Mouse (Mus musculus) ZHBTc4 (cell line): ENCODE data around the gene Nhlrc4.

Experiments
- DNase-seq: peaks from one replicate; pipeline ENCODE4 v3.0.0-alpha.2; 2011; ENCODE audit warnings: low read depth, low spot score

The Nhlrc4 gene

DNA sequence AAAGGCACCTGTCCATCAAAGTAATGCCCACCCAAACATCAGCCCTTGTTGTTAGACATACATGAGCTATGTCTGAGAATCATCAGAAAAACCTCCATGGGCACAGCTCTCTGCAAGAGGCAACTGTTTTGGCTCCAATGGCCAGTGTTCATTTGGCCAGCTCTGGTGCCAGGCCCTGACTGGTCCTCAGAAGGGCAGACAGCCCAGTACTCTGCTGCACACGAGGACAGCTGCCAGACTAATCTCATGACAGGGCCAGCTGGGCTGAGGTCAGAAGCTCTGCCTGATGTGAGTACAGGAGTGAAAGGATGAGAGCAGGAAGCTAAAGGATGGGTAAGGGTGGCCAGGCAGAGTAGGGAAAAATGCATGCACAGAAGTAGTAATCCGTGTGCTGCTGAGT is 19.4 kb downstream of the Nhlrc4 start:
- DNase-seq, result no peak

DNA sequence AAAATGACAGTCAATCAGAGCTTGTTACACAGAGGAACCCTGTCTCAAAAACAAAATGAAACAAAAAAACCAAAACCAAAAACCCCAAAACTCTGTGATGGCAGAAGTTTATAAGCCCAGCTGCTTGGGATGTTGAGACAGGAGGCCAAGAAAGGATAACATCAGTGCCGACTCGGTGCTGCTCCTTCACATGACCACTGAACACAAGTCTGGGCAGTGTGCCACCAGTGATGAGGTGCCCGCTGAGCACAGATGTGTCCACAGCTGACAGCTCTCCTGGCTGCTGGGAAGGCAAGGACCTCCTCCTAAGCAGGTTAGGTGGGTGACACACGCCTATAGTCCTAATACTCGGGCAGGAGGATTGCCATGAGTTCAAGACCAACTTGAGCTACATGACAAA is 22.6 kb downstream of the Nhlrc4 start:
- DNase-seq, result no peak

DNA sequence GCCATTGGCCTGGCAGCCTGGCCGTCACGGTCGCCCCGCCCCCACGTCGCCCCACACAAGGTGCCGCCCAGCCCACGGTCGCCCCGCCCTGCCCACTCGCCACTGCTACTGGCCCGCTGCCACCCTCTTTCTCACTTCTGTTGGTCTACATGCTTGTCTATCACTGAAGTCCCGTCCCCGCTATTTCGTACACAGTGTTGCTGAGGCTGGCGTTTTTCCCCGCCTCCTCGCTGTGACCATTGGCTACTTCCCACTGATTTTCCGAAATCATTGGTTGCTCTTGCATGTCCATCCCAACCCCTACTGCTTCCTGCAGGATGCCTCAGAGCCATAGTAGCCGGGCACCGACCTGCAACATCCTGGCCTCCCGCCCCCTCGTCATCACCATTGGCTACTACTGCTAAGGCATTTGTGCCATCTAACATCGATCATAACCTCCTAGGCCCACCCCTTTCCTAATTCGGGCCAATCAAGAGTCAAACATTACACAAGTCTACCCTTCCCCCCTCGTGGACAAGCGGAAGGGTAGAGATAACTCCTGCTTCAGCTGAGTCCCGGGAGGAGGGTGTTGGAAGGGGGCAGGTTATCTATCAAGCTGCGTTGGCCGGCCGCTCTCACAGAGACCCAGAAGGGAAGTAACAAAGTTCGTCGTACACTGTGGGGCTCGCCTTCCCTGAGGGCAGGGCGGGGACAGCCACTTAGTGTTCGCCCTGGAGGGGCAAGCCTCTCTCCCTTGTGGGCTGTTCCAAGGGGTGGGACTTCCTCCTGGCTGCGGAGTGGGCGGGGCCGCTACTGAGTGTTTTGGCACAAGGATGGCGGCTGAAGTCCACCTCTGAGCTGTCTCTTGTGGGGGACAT is 24.7 kb downstream of the Nhlrc4 start:
- DNase-seq, result peak; percentile 100

- DNase-seq, result peak; percentile 71
Measured at GRCm38 (mm10) chr17:25919144-25919785, 25.5 kb downstream of the Nhlrc4 start, which contains the start of gene Rab40c. Rab40c (minus strand) TSS chr17:25919727.

GRCm38 (mm10) chr17:25918037-25918750 is 26.6 kb downstream of the Nhlrc4 start:
- no peak for DNase-seq

GRCm38 (mm10) chr17:25916931-25917647 is 27.7 kb downstream of the Nhlrc4 start:
- DNase-seq, result no peak

DNA sequence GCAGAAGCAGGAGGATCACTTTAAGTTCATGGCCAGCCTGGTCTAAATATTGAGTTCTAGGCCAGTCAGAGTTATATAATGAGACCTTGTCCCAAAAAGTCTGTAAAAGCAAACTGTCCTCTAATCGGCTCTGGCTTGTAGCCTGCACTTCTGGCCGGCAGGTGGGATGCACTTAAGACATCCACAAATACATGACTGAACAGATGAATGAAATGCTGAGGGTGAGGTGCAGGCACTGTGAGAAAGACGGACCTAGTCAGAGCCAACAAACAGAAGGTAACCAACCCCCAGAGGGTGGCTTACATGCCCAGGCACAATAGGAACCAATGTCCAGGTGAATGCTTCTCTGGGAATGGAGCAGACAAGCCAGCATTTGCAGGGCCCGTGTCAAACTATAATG is 30.5 kb downstream of the Nhlrc4 start:
- DNase-seq, result no peak

DNA sequence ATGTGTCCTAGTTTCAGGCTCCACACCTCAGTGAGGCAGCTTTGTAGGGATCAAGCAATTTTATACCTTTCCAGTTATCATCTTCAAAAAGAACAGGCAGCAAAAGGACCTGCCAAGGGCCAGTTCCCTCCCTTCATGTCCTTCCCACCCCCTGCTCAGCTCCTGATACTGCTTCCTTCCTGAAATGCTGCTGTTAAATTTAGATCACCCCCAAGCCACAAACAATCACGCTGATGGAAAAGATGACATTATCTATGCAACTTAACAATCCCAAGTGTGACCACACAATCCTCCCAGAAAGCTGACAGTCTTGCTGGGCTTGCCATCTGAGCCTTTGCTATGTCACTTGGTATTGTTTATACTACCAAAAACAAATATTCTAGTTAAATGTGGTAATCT is 30.9 kb downstream of the Nhlrc4 start:
- no peak for DNase-seq

DNA sequence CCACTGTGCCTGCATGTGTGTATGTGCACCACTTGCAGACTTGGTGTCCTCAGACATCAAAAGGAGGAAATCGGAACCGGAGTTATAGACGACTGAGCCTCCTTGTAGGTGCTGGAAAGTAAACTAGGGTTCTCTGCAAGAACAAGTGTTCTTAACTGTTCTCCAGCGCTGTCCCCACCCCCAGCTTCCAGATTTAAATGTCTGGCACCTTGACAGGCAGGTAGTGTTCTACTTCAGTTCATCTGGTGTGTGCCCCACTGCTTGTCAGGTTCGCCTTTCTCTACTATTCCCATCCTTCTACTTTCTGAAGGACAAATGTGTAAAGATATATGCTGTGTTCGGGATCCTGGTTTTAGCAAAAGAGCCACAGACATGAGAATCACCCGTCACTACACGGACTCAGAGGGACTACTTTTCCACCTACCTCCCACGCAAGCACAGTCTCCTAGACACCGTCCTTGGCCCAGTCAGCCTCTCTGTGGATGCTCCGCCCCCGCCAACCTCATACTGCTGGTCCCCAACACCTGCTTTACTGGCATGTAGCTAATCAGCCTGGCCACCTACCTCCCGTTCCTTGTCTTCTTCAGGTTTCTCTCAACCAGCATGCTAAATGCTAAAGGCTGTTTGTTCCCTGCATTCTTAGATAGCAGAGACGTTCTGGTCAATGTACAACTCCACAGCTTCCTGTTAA is 31.4 kb downstream of the Nhlrc4 start:
- peak; percentile 20 for DNase-seq

DNA sequence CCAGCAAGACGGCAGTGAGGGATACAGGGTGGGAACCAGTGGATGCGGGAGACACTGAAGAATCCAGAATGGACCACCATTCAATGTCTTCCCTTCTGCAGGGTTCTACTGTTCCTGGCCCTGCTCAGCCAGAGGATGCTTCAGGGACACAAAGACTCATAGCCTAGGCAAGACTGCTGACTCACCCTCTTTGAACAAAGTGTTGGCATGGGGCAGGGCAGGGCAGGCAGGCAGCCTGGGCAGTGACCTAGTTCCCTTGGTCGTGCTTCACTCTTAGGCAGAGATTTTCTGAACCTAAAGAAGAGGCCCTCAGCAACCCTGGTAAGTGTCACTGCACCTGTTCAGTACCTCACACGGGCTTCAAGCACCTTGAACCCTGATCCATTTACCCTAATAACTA is 32.9 kb downstream of the Nhlrc4 start:
- no peak for DNase-seq

DNA sequence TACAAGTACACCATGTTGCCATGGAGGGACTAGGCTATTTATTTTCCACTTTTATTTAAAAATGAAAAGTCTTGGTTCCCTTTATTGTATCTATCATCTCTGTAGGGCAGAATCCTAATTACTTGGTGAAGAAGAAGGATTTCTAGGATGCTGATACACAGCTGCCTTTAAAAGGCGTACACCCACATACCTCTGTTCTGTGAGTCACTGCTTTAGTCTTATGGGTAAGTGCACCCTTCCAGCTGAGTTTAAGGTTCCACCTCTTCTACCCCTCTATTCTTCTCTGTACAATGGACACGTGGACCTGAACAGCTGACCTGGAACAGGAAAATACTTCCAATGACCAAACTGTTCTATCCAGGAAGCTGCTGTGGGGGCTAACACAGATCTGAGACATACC is 37.1 kb downstream of the Nhlrc4 start:
- no peak for DNase-seq

- no peak for DNase-seq
Measured at GRCm38 (mm10) chr17:25903061-25903460, 41.7 kb downstream of the Nhlrc4 start.

DNA sequence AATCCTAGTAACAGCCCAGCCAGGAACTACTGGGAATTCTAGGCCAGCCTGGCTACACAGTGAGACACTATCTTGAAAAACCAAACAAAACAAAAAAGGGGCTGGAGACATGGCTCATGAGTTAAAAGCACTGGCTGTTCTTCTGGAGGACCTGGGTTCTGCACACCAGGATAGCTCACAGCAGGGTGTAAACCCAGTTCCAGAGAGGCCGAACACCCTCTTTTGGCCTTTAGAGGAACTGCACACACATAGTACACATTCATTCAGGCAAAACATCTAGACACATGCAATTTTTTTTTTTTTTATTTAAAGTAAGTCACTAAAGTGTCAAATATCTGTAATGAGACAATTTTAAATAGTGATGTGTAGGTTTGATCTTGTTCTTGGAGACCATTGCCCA is 44.6 kb downstream of the Nhlrc4 start:
- peak; percentile 65 for DNase-seq

GRCm38 (mm10) chr17:25895891-25896290 is 48.9 kb downstream of the Nhlrc4 start:
- DNase-seq, result no peak

GRCm38 (mm10) chr17:25895415-25895814 is 49.3 kb downstream of the Nhlrc4 start:
- DNase-seq, result no peak

GRCm38 (mm10) chr17:25893975-25894617 is 50.7 kb downstream of the Nhlrc4 start:
- DNase-seq, result peak; percentile 83
